Mouse (Mus musculus) CH12.LX (cell line): Measurements from ENCODE around the gene Zbed3.

Experiments used
- CHD2 ChIP-seq: IDR thresholded peaks from 2 replicates; pipeline ENCODE4 v1.6.1; 2011; ENCODE audit warnings: low read length, improper control_type of control experiment
- E2F4 ChIP-seq: IDR thresholded peaks from 2 replicates; pipeline ENCODE4 v1.6.1; 2011; ENCODE audit warnings: low read depth, low read length, improper control_type of control experiment; ENCODE audit not compliant: insufficient replicate concordance
- KAT2A ChIP-seq: IDR thresholded peaks from 2 replicates; pipeline ENCODE4 v1.6.1; 2012; ENCODE audit warnings: low read length, improper control_type of control experiment, inconsistent platforms; ENCODE audit not compliant: insufficient replicate concordance
- MAX ChIP-seq: IDR thresholded peaks from 2 replicates; pipeline ENCODE4 v1.6.1; 2011; ENCODE audit warnings: low read length, improper control_type of control experiment
- USF1 ChIP-seq: IDR thresholded peaks from 2 replicates; pipeline ENCODE4 v1.6.1; 2014; ENCODE audit warnings: low read depth, mild to moderate bottlenecking, inconsistent platforms, low read length, improper control_type of control experiment
- ZC3H11A ChIP-seq: IDR thresholded peaks from 2 replicates; pipeline ENCODE4 v1.6.1; 2012; ENCODE audit warnings: low read depth, mild to moderate bottlenecking, inconsistent platforms, low read length, improper control_type of control experiment

- TF ChIP-seq CHD2 (no peak), KAT2A (no peak), E2F4 (no peak), ZC3H11A (no peak), MAX (no peak), USF1 (no peak)
Measured at GRCm38 (mm10) chr13:95306596-95306995, 16.8 kb upstream of the Zbed3 start.
